Mouse (Mus musculus) frontal cortex, postnatal 36 days (tissue): Measurements from ENCODE around the gene Gm20388.
"Not testable (repeated sequence)": the region's sequence is repeated elsewhere in the genome, so short reads cannot be mapped to it uniquely, and the experiment has no call there.

Source experiments
- DNase-seq, 2 experiments: peaks; one replicate each; pipeline ENCODE4 v3.0.0; 2022; ENCODE audit warnings: low spot score in 2 of 2

Gene Gm20388

GRCm38 (mm10) chr8:122306660-122307399, 2396.2 kb downstream of the Gm20388 start:
- DNase-seq = no peak

GRCm38 (mm10) chr8:122307836-122308235, 2397.2 kb downstream of the Gm20388 start:
- DNase-seq = no peak

- no peak for DNase-seq
These were observed 2398.6 kb downstream of the Gm20388 start for GRCm38 (mm10) chr8:122309272-122309671.

GRCm38 (mm10) chr8:122311115-122311514, 2400.5 kb downstream of the Gm20388 start:
- no peak for DNase-seq

- DNase-seq = no peak
These were observed 2401.9 kb downstream of the Gm20388 start for GRCm38 (mm10) chr8:122312553-122312952.

- DNase-seq = no peak
These were observed 2402.7 kb downstream of the Gm20388 start for GRCm38 (mm10) chr8:122313310-122313709.

- no peak for DNase-seq
These were observed 2404.4 kb downstream of the Gm20388 start for GRCm38 (mm10) chr8:122314899-122315496.

GRCm38 (mm10) chr8:122316402-122316801, 2405.8 kb downstream of the Gm20388 start:
- no peak for DNase-seq

GRCm38 (mm10) chr8:122317918-122318475, 2407.4 kb downstream of the Gm20388 start:
- no peak for DNase-seq

GRCm38 (mm10) chr8:122319045-122319707, 2408.5 kb downstream of the Gm20388 start:
- DNase-seq = no peak

- no peak for DNase-seq
These were observed 2409.1 kb downstream of the Gm20388 start for GRCm38 (mm10) chr8:122319708-122320075.

GRCm38 (mm10) chr8:122320541-122320940, 2409.9 kb downstream of the Gm20388 start:
- DNase-seq = no peak

- no peak for DNase-seq
These were observed 2410.8 kb downstream of the Gm20388 start for GRCm38 (mm10) chr8:122321455-122321921.

- no peak for DNase-seq
These were observed 2411.5 kb downstream of the Gm20388 start for GRCm38 (mm10) chr8:122322126-122322525.

- no peak for DNase-seq
These were observed 2412.2 kb downstream of the Gm20388 start for GRCm38 (mm10) chr8:122322792-122323191.

GRCm38 (mm10) chr8:122323951-122324402, 2413.3 kb downstream of the Gm20388 start:
- DNase-seq = not testable (repeated sequence)

- no peak for DNase-seq
These were observed 2414.6 kb downstream of the Gm20388 start for GRCm38 (mm10) chr8:122325196-122325595.

GRCm38 (mm10) chr8:122326114-122326542, 2415.5 kb downstream of the Gm20388 start:
- no peak for DNase-seq

GRCm38 (mm10) chr8:122329072-122329471, 2418.4 kb downstream of the Gm20388 start:
- no peak for DNase-seq

GRCm38 (mm10) chr8:122329553-122330239, 2419.1 kb downstream of the Gm20388 start:
- no peak for DNase-seq

GRCm38 (mm10) chr8:122330446-122331133, 2419.9 kb downstream of the Gm20388 start:
- DNase-seq = no peak
